Mouse (Mus musculus) thymus, postnatal 36 days (tissue): ENCODE data around the gene Alg12.
"Not testable (repeated sequence)": the region's sequence is repeated elsewhere in the genome, so short reads cannot be mapped to it uniquely, and the experiment has no call there.

Experiments used
- DNase-seq, 2 experiments: peaks; one replicate each; pipeline ENCODE4 v3.0.0; 2022; ENCODE audit warnings: mixed read lengths in 2 of 2

Alg12 gene

DNA sequence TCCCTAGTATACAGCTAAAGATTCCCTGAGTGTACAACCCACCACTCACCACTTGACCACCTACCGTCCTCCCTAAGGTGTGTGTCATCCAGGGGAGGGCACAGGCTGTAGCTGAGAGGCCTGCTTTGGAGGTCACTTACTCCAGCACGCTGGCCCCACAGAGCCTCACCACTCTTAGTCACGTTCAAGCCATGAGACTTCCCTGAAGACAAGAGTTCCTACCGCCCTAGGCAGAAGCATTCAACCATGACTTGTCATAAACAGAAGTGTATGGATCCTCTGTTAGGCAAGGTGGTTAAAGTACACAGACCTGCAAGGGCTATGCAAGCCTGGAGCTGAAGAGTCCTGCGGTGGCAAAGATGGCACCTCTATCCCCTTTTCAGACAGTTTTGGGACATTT is 11.6 kb upstream of the Alg12 start:
- no peak for DNase-seq

DNA sequence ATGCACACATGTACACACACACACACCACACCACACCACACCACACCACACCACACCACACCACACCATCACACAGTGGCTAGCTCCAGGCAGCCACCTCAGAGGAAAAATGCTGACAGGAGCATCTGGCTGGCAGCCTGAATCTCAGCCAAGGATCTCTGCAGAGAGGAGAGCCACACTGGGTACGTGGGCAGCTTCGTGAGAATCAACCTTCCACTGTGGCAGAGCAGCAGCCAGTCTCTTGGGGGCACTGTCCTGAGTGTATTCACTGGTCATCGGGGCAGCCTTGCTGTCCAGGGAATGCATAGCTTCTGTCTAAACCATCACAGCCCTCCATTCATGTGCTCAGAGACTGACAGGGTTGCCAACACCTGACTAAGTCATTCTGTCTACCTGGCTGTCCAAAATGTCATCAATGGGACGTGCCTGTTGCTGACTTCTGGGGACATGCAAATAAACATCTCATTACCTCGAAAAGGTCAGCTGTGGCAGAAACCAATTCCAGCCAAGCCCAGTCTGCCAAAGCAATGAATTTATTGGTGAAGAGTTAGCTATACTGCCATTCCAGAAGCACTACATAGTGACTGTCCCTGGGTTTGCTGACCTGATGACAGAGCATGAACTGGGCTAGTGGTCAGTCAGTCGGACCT is 10.8 kb upstream of the Alg12 start:
- no peak for DNase-seq

DNA sequence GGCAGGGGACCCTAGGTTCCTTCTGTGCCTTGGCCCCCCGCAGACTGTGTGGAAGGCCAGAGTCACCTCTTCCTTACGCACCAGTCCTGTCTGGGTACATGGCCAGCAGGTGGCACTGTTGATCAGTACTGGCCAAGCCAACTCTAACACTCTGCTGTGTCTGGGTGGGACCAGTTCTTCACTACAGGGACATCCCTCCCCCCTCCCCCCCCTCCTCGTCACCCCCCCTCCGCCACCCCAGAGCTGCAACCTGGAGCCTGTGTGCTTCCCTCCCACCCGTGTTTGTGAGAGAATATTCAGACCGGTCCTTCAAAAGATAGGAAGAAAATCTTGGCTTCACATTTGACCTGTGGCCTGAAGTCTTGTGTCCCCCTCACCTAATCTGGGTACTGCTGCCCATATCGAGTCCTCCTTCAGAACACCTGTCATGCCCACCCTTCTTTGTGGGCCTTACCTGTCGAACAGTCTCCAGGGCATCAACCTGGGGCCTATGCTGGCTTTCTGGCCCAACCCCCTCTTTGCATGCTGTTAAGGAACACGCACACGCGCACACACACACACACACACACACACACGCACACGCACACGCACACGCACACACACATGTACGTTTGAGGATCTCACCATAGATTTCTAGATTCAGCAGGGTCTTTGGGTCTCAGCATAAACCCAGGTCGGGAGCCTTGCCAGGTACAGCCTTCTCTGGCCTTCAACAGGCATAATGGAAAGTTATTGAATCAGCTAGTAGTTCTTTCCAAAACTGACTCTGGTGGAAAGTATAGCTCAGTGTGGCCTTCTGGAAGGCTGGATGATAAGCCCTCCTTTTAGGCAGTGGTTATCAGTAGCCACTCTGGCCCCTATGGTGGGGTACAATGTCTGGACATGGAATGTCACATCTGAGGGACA is 9.9 kb upstream of the Alg12 start:
- DNase-seq, result peak; percentile 83 to 84

DNA sequence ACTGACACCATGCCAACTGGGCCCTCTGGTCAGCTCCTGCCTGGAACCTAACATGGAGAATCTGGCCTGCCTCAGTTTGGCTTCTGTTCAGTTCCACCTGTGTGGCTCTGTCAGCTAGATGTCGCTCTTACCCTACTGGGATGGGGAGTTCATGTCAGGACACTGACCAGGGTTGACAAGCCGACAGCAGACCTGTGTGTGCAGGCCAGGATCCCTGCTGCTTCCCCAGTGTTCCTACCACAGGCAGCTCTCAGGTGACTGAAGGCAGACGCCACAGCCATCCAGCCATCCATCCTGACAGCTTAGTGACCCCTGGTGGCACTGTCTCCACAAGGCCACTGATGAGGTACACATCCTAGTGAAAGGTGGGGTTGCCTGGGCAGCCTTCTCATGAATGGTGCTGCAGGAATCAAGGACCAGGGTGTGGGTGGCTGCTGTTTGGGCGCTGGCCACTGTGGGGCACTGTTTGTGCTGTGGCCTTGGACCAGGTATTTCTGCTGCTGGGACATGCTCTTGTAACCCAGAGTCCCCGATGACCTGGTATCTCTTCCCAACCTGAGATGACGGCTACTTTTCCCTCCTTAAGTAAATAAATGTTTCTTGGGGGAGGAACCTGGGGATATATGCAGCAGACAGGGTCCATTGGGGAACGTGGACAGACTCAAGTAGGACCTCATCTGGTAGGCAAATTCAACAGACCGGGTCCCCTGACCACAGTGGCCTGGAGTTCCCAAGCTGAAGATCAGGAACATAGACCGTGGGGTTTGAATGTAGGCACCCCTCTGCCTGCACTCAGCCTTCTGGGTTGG is 9.1 kb upstream of the Alg12 start:
- DNase-seq, result peak; percentile 57 to 58

DNA sequence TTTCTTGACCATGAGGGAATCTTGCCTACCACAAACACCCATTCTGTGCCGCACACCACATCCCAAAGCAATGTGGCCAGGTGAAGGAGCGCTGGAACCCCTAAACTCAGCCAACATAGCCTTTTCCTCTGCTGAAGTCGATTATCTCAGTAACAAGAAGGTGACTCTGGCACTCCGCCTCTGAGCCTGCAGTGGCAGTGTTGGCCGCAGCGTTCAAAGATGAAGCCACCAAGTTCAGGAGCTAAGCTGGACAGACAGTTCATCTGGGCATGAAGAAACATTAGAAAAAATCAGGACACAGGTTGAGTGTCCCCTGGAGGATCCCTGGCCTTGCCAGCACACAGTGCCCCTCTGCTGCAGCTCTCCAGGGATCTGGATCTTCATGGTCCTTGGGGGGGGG is 8.3 kb upstream of the Alg12 start:
- no peak for DNase-seq

DNA sequence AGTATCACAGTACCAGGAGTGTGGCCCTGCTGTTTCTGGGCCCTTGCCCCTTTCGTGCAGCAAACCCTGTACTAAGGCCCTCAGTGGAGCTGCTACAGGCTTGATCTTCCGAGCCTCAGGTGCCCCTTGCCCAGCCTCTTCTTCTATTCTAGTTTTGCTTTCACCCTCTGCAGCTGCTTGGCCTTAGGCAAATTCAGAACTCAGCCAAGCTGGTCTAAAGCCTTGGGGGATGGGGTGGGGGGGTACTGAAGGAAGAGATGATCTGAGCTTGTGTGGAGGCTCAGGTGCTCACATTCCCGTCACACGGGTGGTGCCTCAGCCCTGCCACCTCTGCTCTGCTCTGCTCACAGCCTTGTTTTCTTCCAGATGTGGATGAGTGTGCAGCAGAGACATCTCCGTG is 4.3 kb upstream of the Alg12 start:
- DNase-seq, result no peak

DNA sequence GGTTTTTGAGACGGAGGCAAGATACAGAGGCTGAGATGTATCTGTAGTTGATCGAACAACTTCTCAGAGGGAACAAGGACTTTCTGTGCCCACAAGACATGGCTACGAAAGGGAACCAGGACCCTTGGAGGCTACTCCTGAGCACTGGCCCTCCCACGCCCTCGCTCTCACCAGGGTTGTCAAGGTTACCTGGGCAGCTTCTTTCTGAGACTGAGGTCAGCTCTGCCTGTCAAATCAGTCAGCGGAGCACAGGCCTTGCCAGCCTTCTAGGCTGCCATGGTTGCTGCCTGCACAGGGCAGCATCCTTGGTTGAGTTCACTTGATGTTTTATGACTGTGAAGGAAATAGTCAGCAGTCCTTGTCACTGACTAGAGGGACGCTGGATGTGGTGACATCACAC is 3.4 kb upstream of the Alg12 start:
- DNase-seq, result no peak

DNA sequence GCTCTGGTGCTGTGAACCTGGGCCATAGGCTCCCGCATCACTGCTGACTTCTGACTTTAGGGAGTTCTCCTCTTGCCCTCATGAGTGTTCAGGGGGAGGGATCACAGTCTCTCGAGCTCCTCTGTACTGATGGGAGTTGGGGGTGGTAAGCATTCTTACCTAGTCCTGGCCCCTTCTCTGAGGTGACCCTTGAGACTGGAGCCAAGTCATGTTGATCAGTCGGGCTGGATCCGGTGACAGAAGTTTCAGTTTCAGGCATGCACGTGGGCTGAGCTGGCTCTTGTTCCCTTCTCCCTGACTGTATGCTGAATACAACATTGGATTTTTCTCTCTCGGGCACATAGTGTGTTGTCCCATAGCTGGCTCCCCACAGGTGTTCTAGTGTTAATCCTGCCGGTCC is 2.3 kb upstream of the Alg12 start:
- no peak for DNase-seq

DNA sequence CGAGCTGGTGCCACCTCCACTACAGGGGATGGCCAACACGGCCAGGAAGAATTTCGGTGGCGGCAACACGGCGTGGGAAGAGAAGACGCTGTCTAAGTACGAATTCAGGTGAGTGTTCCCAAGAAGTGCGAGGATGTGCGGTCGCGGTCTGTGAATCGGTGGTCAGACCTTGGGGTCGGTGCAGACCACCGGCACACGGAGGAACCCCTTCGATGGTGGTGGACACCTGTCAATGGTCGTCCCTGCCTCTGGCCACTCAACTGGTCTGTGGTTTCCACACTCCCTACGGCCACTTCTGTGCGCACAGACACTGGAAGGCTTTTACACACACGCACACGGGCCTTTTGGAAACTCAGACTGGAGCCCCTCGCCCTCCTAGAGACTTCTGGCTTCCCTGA is 787 bp upstream of the Alg12 start:
- no peak for DNase-seq

DNA sequence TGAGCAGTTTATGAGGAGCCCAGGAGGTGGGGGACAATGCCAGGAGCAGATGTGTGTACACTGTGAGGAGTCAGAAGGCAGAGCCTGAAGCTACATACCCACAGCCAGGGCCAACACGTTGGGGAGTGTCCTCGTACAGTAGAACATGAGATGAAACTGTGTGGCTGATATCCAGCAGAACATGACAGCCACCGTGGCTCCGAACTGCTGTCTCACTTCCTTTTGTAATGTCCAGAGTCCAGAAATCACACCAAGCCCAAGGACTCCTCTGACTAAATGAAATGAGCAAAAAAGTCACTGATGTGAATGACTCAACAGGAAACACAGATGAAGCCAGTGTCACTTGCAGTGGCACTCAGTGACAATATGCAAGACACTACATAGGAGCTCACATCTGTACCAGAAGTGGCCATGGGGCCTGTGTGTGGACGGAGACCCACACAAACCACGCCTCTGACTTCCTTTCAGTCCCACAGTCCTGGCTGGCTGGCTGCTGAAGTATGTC is 3.9 kb downstream of the Alg12 start:
- no peak for DNase-seq

DNA sequence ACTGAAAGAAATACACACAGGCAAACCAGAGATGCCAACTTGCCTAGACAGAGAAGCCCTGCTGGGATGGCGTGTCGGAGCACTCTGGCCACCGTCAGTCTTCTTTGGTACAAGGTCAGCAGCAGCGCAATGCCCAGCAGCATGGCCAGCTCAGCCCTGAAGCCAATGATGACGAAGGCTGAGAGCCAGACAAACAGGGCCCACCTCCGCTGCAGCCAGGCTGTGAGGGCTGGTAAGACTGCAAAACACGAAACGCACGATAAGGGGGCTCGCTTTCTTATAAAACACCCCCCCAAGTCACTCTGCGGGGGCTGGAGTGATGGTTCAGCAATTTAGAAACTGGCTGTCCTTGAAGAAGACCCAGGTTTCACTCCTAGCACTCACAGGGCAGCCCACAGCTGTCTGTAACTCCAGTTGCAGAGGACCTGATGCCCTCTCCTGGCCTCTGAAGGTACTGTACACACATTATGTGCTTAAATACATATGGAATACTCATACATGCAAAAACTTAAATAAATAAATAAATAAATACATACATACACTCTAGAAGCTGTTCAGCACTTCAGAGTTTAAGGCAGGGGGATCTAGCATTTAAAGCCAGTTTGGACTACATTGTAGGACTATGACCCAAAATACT is 4.6 kb downstream of the Alg12 start:
- no peak for DNase-seq

DNA sequence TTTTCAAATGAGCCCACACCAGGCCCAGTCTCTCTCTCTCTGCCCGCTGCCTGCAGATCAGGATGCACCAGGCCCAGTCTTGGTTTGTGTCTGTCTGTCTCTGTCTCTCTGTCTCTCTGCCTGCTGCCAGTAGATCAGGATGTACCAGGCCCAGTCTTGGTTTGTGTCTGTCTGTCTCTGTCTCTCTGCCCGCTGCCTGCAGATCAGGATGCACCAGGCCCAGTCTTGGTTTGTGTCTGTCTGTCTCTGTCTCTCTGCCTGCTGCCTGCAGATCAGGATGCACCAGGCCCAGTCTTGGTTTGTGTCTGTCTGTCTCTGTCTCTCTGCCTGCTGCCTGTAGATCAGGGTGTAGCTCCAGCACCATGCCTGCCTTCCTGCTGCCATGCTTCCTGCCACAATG is 5.2 kb downstream of the Alg12 start:
- not testable (repeated sequence) for DNase-seq

DNA sequence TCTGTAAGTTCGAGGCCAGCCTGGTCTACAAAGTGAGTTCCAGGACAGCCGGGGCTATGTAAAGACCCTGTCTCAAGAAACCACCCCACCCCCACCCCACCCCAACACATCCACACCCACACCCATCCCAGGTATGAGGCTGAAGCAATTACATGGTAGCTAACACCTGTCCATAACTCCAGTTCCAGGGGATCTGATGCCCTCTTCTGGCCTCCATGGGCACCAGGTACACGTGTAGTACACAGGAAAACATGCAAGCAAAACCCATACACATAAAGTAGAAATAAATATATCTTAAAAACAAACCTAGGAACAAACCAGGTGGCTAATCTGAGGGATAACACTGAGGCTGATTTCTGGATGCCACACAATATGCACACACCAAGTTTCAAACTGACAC is 5.9 kb downstream of the Alg12 start:
- no peak for DNase-seq

DNA sequence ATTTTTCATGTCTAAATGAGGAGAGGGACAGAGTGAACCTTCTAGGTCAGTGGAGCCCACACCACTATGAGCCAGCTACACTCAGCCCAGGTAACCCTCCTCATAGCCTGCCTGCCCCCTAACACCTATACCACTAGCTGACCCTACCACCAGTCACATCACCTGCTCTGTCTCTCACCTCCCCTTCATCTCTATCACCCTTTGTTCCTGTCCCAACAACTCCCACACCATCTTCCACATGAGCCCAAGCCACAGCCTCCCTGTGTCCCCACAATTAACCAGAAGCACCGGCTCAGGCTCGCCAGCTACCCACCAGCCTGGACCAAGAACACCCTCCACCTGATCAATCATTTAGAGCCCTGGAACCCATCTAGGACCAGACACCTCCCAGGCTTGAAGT is 8.7 kb downstream of the Alg12 start:
- DNase-seq, result no peak

DNA sequence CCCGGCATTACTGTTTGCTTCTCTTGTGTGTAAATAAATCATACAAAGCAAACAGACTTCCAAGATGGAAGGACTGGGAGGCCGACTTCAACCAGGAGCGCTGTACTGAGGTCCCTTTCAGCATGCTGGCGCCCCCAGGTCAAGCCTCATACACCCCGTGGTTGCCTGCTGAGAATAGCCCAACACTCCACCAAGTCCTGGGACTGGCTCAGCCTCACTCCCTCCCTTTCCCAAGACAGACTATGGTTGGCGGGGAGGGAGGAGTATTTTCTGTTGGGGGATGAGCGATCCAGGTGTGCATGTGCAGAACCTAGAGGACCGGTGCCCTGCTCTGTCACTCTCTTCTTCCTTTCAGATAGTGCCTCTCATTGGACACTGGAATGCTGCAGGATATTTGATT is 11.0 kb downstream of the Alg12 start:
- no peak for DNase-seq

DNA sequence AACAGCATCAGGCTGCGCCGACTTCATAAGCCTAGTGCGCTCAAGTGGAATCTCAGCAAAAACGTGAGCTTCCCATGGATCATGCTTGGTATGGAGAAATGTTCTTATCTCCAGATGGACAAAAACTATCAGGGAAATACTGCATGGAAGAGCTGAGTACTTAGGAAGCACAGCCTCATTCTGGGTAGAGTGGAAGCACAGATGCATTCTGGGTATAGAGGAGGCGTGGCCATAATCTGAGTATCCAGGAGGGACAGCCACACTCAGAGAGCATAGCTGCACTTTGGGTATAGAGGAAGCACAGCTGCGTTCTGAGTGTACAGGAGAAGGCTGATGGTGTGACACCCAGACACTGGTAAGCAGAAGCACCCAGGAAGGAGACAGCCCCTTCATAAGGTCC is 16.8 kb downstream of the Alg12 start:
- DNase-seq, result no peak

DNA sequence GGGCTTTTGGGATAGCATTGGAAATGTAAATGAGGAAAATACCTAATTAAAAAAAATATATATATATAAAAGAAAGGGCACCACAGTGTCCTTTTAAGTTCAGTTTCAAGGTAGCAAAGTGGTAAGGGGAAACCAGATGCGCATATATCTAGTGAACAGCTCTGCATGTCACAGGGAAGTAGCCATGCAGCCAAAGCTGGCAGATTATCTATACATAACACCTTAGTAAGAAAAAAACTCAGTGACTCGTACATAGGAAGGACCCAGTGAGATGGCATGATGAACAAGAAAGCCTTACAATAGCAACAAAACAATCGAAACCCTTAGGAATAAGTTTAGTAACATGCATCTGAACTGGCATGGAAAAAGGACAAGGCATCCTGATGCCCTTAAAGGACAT is 17.2 kb downstream of the Alg12 start:
- no peak for DNase-seq

DNA sequence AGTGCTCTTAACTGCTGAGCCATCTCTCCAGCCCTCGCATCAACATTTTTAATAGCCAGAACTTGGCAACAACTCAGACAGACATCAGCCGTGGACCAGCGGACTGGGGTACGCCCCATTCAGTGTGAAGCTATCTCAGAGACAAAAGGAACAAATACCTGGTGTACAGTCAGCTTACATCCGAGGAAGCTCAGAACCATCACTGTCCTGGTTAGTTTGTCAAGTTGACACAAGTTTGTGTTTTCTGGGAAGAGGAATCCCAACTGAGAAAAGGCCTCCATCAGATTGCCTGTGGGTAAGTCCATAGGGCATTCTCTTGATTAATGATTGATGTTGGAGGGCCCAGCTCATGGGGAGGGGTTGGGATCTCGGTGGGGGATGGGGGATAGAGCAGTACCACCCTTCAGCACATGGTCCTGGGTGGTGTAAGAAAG is 18.2 kb downstream of the Alg12 start:
- DNase-seq, result no peak

DNA sequence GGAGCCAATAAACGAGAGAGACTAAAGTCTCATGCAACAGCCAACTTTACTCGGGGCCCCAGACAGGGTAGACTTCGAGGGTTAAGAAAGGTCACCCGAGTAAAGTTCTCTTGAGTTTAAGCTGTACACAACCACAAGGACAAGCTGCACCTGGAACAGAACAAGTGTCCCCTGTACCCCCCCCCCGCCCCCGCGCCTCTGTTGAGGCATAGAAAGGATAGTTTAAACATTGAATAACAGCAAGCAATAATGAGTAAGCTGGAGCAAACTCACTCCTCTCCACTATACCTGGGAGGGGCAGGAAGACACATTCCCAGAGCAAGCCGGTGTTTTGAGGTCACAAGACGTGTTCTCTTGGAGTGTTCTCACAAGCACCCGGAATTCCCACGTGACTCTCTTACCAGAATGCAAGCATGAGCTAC is 19.2 kb downstream of the Alg12 start:
- no peak for DNase-seq

DNA sequence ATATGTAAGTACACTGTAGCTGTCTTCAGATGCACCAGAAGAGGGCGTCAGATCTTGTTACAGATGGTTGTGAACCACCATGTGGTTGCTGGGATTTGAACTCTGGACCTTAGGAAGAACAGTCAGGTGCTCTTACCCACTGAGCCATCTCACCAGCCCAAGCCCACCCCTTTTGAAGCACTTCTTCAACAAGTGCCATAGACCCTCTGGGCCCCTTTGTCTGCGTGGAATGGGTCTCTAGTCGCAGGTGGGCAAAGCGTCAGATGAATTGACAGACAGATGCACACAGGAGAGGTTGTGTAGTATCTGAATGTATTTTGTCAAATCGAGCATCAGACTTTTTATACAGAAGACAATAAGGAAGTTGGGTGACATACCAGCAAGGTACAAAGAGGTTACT is 24.4 kb downstream of the Alg12 start:
- not testable (repeated sequence) for DNase-seq

DNA sequence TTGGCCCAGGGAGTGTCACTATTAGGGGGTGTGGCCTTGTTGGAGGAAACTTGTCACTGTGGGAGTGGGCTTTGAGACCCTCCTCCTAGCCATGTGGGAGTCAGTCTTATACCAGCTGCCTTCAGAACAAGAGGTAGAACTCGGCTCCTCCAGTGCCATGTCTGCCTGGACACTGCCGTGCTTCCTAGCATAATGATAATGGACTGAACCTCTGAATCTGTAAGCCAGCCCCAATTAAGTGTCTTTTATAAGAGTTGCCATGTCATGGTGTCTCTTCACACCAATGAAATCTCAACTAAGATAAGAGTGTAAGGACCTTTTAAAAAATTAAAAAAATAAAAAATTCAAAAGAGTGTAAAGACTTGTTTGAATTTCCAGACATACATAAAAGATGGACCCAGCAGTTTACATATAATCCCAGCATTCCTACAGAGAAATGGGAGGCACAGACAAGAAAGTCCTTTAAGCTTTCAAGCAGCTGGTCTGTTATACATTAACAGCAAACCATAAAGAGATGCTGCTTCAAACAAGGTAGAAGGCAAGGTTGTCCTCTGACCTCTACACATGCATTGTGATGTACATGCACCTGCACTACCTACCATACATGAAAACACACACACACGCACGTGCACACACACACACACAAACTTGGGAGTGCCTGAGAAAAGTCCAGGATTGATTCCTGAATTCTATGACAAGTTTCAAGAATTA is 26.8 kb downstream of the Alg12 start:
- no peak for DNase-seq

DNA sequence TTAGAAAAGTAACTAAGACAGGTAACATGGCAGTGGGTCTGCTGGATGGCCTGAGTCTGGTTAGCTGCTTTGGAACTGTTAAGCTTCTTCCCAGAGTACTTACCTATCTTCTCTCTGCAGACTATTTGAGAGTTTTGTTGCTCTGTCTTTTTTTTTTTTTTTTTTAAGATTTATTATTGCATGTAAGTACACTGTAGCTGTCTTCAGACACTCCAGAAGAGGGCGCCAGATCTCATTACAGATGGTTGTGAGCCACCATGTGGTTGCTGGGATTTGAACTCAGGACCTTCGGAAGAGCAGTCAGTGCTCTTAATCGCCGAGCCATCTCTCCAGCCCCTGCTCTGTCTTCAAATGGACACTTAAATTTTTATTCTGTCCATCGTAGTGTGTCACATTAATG is 44.5 kb downstream of the Alg12 start:
- not testable (repeated sequence) for DNase-seq
